Mouse (Mus musculus) erythroblast, embryonic 14.5 days (primary cell): ENCODE measurements around the gene BC052040.

Source experiments
- GATA1 ChIP-seq: IDR thresholded peaks from 2 replicates; pipeline ENCODE4 v1.6.1; 2012; ENCODE audit warnings: low read length, inconsistent platforms, mixed read lengths
- TAL1 ChIP-seq: IDR thresholded peaks from 3 replicates; pipeline ENCODE4 v1.6.1; 2012; ENCODE audit warnings: low read length, inconsistent platforms, mixed read lengths

GRCm38 (mm10) chr2:115772709-115773108 lies 191.2 kb downstream of the BC052040 start:
- TF ChIP-seq TAL1, result no peak
- TF ChIP-seq GATA1, result no peak
